Mouse (Mus musculus) E14TG2a.4 (cell line): ENCODE data around the gene Nsmce1.
A peak's percentile ranks its signal among the peaks of the same experiment; 100 is the strongest.

Source experiments
- H3K27me3 ChIP-seq: 2 replicates; pipeline ENCODE4 v1.6.1; 2014; ENCODE audit warnings: low read length, control low read depth; ENCODE audit not compliant: insufficient read depth
- H3K36me3 ChIP-seq: 2 replicates; pipeline ENCODE4 v1.6.1; 2014; ENCODE audit warnings: low read length, control low read depth; ENCODE audit not compliant: insufficient read depth
- H3K4me1 ChIP-seq: replicated peaks from 2 replicates; pipeline ENCODE4 v1.6.1; 2014; ENCODE audit warnings: low read depth, low read length, control low read depth
- H3K4me3 ChIP-seq: replicated peaks from 2 replicates; pipeline ENCODE4 v1.5.1; 2014; ENCODE audit warnings: mild to moderate bottlenecking, low read length
- H3K9me3 ChIP-seq: 2 replicates; pipeline ENCODE4 v1.6.1; 2014; ENCODE audit warnings: low read length, control low read depth
- CTCF ChIP-seq: conservative IDR thresholded peaks from 2 replicates; pipeline ENCODE4 v1.5.1; 2014; ENCODE audit warnings: low read length
- NANOG ChIP-seq: IDR thresholded peaks from 2 replicates; pipeline ENCODE4 v1.6.1; 2014; ENCODE audit warnings: borderline replicate concordance, low read length, mixed read lengths
- POU5F1 ChIP-seq: IDR thresholded peaks from 2 replicates; pipeline ENCODE4 v1.6.1; 2014; ENCODE audit warnings: low read length, borderline replicate concordance

The Nsmce1 gene

GRCm38 (mm10) chr7:125490947-125491735 is at the start of gene Nsmce1:
Gene Nsmce1 (minus strand): TSS chr7:125491596.
- peaks cover 62% of the 10 kb centered on the region for H3K4me1 ChIP-seq
- TF ChIP-seq NANOG (no peak), CTCF (no peak), POU5F1 (no peak)

GRCm38 (mm10) chr7:125541026-125541425 is 49.6 kb upstream of the Nsmce1 start:
- Histone ChIP-seq H3K36me3 (no peaks in the 10 kb centered on the region), H3K4me3 (no peak overlapping the region), H3K4me1 (peaks cover 3% of the 10 kb centered on the region; the same call in 1 of the 2 replicates), H3K9me3 (no peaks in the 10 kb centered on the region), H3K27me3 (peaks cover 4% of the 10 kb centered on the region)
- TF ChIP-seq POU5F1 (no peak), CTCF (no peak), NANOG (no peak)

More at GRCm38 (mm10) chr7:125490947-125491735, at the start of gene Nsmce1:
- no peaks in the 10 kb centered on the region for H3K9me3 ChIP-seq
- H3K36me3 ChIP-seq, result peaks cover 8% of the 10 kb centered on the region
- no peaks in the 10 kb centered on the region for H3K27me3 ChIP-seq
- peak within 1 kb of the TSS; percentile 84 for H3K4me3 ChIP-seq

GRCm38 (mm10) chr7:125539351-125539750 is 48.0 kb upstream of the Nsmce1 start:
- Histone ChIP-seq H3K4me1 (peaks cover 3% of the 10 kb centered on the region; the same call in 1 of the 2 replicates), H3K27me3 (peaks cover 4% of the 10 kb centered on the region), H3K9me3 (no peaks in the 10 kb centered on the region), H3K36me3 (no peaks in the 10 kb centered on the region), H3K4me3 (no peak overlapping the region)
- TF ChIP-seq POU5F1 (no peak), NANOG (no peak), CTCF (no peak)

- Histone ChIP-seq H3K9me3 (no peaks in the 10 kb centered on the region), H3K36me3 (no peaks in the 10 kb centered on the region)
Observed at GRCm38 (mm10) chr7:125527901-125528580, 36.6 kb upstream of the Nsmce1 start.

GRCm38 (mm10) chr7:125527186-125527585 is 35.8 kb upstream of the Nsmce1 start:
- Histone ChIP-seq H3K36me3 (no peaks in the 10 kb centered on the region), H3K4me3 (no peak overlapping the region), H3K9me3 (no peaks in the 10 kb centered on the region), H3K27me3 (no peaks in the 10 kb centered on the region), H3K4me1 (no peaks in the 10 kb centered on the region)
- TF ChIP-seq POU5F1, result no peak
- TF ChIP-seq NANOG, result no peak
- TF ChIP-seq CTCF, result no peak

More at GRCm38 (mm10) chr7:125527901-125528580, 36.6 kb upstream of the Nsmce1 start:
- H3K4me1 ChIP-seq, result no peaks in the 10 kb centered on the region
- H3K27me3 ChIP-seq, result no peaks in the 10 kb centered on the region
- TF ChIP-seq NANOG (no peak), CTCF (no peak), POU5F1 (no peak)
- no peak overlapping the region for H3K4me3 ChIP-seq

- H3K4me1 ChIP-seq, result no peaks in the 10 kb centered on the region
Observed at GRCm38 (mm10) chr7:125523051-125523450, 31.7 kb upstream of the Nsmce1 start.

GRCm38 (mm10) chr7:125519715-125520114 is 28.3 kb upstream of the Nsmce1 start:
- no peak overlapping the region for H3K4me3 ChIP-seq
- no peaks in the 10 kb centered on the region for H3K36me3 ChIP-seq
- no peaks in the 10 kb centered on the region for H3K4me1 ChIP-seq
- TF ChIP-seq NANOG, result no peak
- TF ChIP-seq POU5F1, result no peak
- TF ChIP-seq CTCF, result no peak
- no peaks in the 10 kb centered on the region for H3K27me3 ChIP-seq
- H3K9me3 ChIP-seq, result no peaks in the 10 kb centered on the region

More at GRCm38 (mm10) chr7:125523051-125523450, 31.7 kb upstream of the Nsmce1 start:
- Histone ChIP-seq H3K9me3 (no peaks in the 10 kb centered on the region), H3K36me3 (no peaks in the 10 kb centered on the region), H3K27me3 (no peaks in the 10 kb centered on the region), H3K4me3 (no peak overlapping the region)
- no peak for TF ChIP-seq CTCF
- no peak for TF ChIP-seq NANOG
- TF ChIP-seq POU5F1, result no peak

GRCm38 (mm10) chr7:125517470-125517869 is 26.1 kb upstream of the Nsmce1 start:
- Histone ChIP-seq H3K36me3 (no peaks in the 10 kb centered on the region), H3K27me3 (no peaks in the 10 kb centered on the region), H3K9me3 (no peaks in the 10 kb centered on the region), H3K4me3 (no peak overlapping the region), H3K4me1 (no peaks in the 10 kb centered on the region)
- no peak for TF ChIP-seq CTCF
- TF ChIP-seq NANOG, result no peak
- no peak for TF ChIP-seq POU5F1
